Mouse (Mus musculus): ENCODE measurements at regions not wholly inside any gene's neighbourhood (a gene's known extent, or its start where the extent isn't known, plus 50 kb on each side); places are given as distances from the start of the nearest gene placed in this dataset.

DNA sequence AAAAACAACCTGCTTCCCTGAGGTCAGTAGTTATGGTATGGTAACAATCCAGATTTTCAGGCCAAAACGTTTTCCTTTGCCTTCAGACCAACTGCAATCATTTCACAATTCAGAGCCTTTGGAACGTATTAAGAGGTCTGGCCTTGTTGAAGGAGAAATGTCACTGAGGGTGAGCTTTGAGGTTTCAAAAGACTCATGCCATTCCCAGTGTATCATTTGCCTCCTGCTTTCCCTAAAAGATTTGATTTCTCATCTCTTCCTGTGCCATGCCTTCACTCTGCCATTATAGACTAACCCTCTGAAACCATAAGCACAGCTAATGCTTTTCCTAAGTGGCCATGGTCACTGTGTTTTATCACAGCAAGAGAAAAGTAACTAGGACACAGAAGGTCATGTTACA is 256.8 kb upstream of the Cdyl start:
- Histone ChIP-seq H3K4me2 (ENCODE audit: low read length) (no peak overlapping the region), H3K9me3 (replicated peaks; ENCODE audit: control insufficient read depth, low read length, poor library complexity, severe bottlenecking) (no peaks in the 10 kb centered on the region), H3K36me3 (ENCODE audit: control insufficient read depth, insufficient read depth, low read length) (no peaks in the 10 kb centered on the region), H3K4me3 (ENCODE audit: low read depth, low read length) (no peak overlapping the region), H3K27me3 (ENCODE audit: control insufficient read depth, insufficient read depth, low read depth, low read length) (no peaks in the 10 kb centered on the region), H3K27ac (ENCODE audit: low read length) (no peak overlapping the region), H3K4me1 (ENCODE audit: control insufficient read depth, insufficient read depth, low read length) (no peaks in the 10 kb centered on the region), H3K9ac (ENCODE audit: low read depth, low read length) (no peak overlapping the region)
- no peak for ATAC-seq
- 85% methylated on average over 2 of the region's 2 CpGs for WGBS

GRCm38 (mm10) chr13:35404428-35404827 is 255.2 kb upstream of the Cdyl start:
- H3K9me3 ChIP-seq (replicated peaks; ENCODE audit: control insufficient read depth, low read length, poor library complexity, severe bottlenecking): no peaks in the 10 kb centered on the region
- 87% methylated on average over 5 of the region's 5 CpGs for WGBS
- ATAC-seq: no peak

DNA sequence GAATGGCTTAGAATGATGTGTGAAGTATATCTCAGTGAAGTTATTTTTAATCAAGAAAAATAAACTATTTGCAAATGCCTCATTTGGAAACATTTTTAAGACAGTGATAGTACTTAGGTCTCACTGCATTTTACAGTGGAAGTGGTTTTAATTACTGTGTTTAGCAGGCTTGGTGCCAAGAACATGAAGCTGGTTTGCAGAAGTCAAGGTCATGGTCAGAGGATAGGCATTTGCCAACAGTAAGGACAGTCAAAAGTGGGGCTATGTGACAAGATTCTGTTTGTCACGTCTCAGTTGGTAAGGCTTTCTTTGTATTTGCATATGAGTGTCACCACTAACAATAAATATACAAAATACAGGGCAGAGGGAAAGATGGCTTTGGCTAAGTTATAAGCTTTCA is 254.2 kb upstream of the Cdyl start:
- Histone ChIP-seq H3K36me3 (ENCODE audit: control insufficient read depth, insufficient read depth, low read length) (no peaks in the 10 kb centered on the region), H3K27me3 (ENCODE audit: control insufficient read depth, insufficient read depth, low read depth, low read length) (no peaks in the 10 kb centered on the region)
- WGBS: 70% methylated on average over 1 of the region's 1 CpGs

More at GRCm38 (mm10) chr13:35404428-35404827, 255.2 kb upstream of the Cdyl start:
- H3K27ac ChIP-seq (ENCODE audit: low read length): no peak overlapping the region
- no peaks in the 10 kb centered on the region for H3K27me3 ChIP-seq (ENCODE audit: control insufficient read depth, insufficient read depth, low read depth, low read length)
- no peaks in the 10 kb centered on the region for H3K4me1 ChIP-seq (ENCODE audit: control insufficient read depth, insufficient read depth, low read length)
- H3K9ac ChIP-seq (ENCODE audit: low read depth, low read length): no peak overlapping the region
- H3K36me3 ChIP-seq (ENCODE audit: control insufficient read depth, insufficient read depth, low read length): no peaks in the 10 kb centered on the region
- H3K4me2 ChIP-seq (ENCODE audit: low read length): no peak overlapping the region
- no peak overlapping the region for H3K4me3 ChIP-seq (ENCODE audit: low read depth, low read length)

GRCm38 (mm10) chr13:35417500-35417899 is 242.1 kb upstream of the Cdyl start:
- no peak overlapping the region for H3K4me2 ChIP-seq (ENCODE audit: low read length)
- H3K9ac ChIP-seq (ENCODE audit: low read depth, low read length): no peak overlapping the region
- H3K27me3 ChIP-seq (ENCODE audit: control insufficient read depth, insufficient read depth, low read depth, low read length): no peaks in the 10 kb centered on the region
- 95% methylated on average over 4 of the region's 4 CpGs for WGBS
- no peaks in the 10 kb centered on the region for H3K4me1 ChIP-seq (ENCODE audit: control insufficient read depth, insufficient read depth, low read length)
- no peak overlapping the region for H3K27ac ChIP-seq (ENCODE audit: low read length)
- no peaks in the 10 kb centered on the region for H3K9me3 ChIP-seq (replicated peaks; ENCODE audit: control insufficient read depth, low read length, poor library complexity, severe bottlenecking)
- no peaks in the 10 kb centered on the region for H3K36me3 ChIP-seq (ENCODE audit: control insufficient read depth, insufficient read depth, low read length)
- no peak for ATAC-seq
- H3K4me3 ChIP-seq (ENCODE audit: low read depth, low read length): no peak overlapping the region

More for the DNA sequence above, 254.2 kb upstream of the Cdyl start:
- Histone ChIP-seq H3K9ac (ENCODE audit: low read depth, low read length) (no peak overlapping the region), H3K4me1 (ENCODE audit: control insufficient read depth, insufficient read depth, low read length) (no peaks in the 10 kb centered on the region), H3K27ac (ENCODE audit: low read length) (no peak overlapping the region), H3K9me3 (replicated peaks; ENCODE audit: control insufficient read depth, low read length, poor library complexity, severe bottlenecking) (no peaks in the 10 kb centered on the region), H3K4me3 (ENCODE audit: low read depth, low read length) (no peak overlapping the region), H3K4me2 (ENCODE audit: low read length) (no peak overlapping the region)
- ATAC-seq: no peak

DNA sequence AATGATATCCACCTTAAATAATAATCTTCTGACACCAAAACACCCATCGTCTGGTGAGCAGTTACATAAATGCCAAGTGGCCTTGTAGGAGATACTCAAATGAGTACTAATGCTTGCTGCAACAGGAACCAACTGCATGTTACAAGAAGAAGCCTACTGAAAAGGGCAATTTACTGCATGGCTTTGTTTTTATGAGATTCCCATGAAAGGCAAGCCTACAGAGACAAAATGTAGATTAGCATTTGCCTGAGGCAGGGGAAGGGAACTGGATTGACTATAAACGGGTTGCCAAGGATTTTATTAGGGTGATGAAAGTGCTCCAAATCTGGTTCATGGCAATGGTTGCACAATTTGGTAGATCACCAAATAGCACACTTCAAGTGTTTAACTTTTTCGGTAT is 239.6 kb upstream of the Cdyl start:
- Histone ChIP-seq H3K4me1 (ENCODE audit: control insufficient read depth, insufficient read depth, low read length) (no peaks in the 10 kb centered on the region), H3K36me3 (ENCODE audit: control insufficient read depth, insufficient read depth, low read length) (no peaks in the 10 kb centered on the region), H3K27ac (ENCODE audit: low read length) (no peak overlapping the region), H3K27me3 (ENCODE audit: control insufficient read depth, insufficient read depth, low read depth, low read length) (no peaks in the 10 kb centered on the region), H3K9ac (ENCODE audit: low read depth, low read length) (no peak overlapping the region), H3K4me2 (ENCODE audit: low read length) (no peak overlapping the region), H3K9me3 (replicated peaks; ENCODE audit: control insufficient read depth, low read length, poor library complexity, severe bottlenecking) (no peaks in the 10 kb centered on the region), H3K4me3 (ENCODE audit: low read depth, low read length) (no peak overlapping the region)
- ATAC-seq: no peak
- 84% methylated on average over 3 of the region's 3 CpGs for WGBS

DNA sequence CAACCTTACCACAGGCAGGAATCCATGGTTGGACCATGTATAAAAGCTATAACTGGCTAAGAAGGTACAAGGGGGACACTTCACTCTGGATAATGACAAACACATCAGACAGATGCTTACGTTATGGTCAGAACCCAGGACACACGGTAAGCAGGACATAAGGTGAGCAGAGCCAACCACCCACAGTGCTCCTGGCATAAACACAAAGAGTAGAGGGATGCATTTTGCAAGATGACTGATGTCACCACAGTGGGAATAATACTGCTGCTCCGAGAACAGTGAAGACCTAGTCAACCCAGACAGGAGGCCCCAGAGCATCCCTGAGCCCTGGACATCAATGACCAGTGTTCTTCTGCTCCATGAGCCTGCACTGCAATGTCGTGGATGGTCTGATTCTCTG is 233.6 kb upstream of the Cdyl start:
- Histone ChIP-seq H3K9me3 (replicated peaks; ENCODE audit: control insufficient read depth, low read length, poor library complexity, severe bottlenecking) (no peaks in the 10 kb centered on the region), H3K36me3 (ENCODE audit: control insufficient read depth, insufficient read depth, low read length) (no peaks in the 10 kb centered on the region), H3K27me3 (ENCODE audit: control insufficient read depth, insufficient read depth, low read depth, low read length) (no peaks in the 10 kb centered on the region), H3K4me2 (ENCODE audit: low read length) (no peak overlapping the region), H3K4me1 (ENCODE audit: control insufficient read depth, insufficient read depth, low read length) (no peaks in the 10 kb centered on the region), H3K4me3 (ENCODE audit: low read depth, low read length) (no peak overlapping the region), H3K9ac (ENCODE audit: low read depth, low read length) (no peak overlapping the region), H3K27ac (ENCODE audit: low read length) (no peak overlapping the region)
- no peak for ATAC-seq
- WGBS: 77% methylated on average over 4 of the region's 4 CpGs

GRCm38 (mm10) chr13:35435173-35435572 is 224.5 kb upstream of the Cdyl start:
- H3K9ac ChIP-seq (ENCODE audit: low read depth, low read length): no peak overlapping the region

GRCm38 (mm10) chr13:35447661-35448060 is 212.0 kb upstream of the Cdyl start:
- WGBS: 79% methylated on average over 3 of the region's 3 CpGs
- H3K9ac ChIP-seq (ENCODE audit: low read depth, low read length): no peak overlapping the region
- no peaks in the 10 kb centered on the region for H3K36me3 ChIP-seq (ENCODE audit: control insufficient read depth, insufficient read depth, low read length)
- ATAC-seq: no peak
- H3K27me3 ChIP-seq (ENCODE audit: control insufficient read depth, insufficient read depth, low read depth, low read length): no peaks in the 10 kb centered on the region
- no peak overlapping the region for H3K4me3 ChIP-seq (ENCODE audit: low read depth, low read length)
- no peaks in the 10 kb centered on the region for H3K4me1 ChIP-seq (ENCODE audit: control insufficient read depth, insufficient read depth, low read length)
- H3K27ac ChIP-seq (ENCODE audit: low read length): no peak overlapping the region
- no peak overlapping the region for H3K4me2 ChIP-seq (ENCODE audit: low read length)
- H3K9me3 ChIP-seq (replicated peaks; ENCODE audit: control insufficient read depth, low read length, poor library complexity, severe bottlenecking): no peaks in the 10 kb centered on the region

More at GRCm38 (mm10) chr13:35435173-35435572, 224.5 kb upstream of the Cdyl start:
- Histone ChIP-seq H3K27me3 (ENCODE audit: control insufficient read depth, insufficient read depth, low read depth, low read length) (no peaks in the 10 kb centered on the region), H3K36me3 (ENCODE audit: control insufficient read depth, insufficient read depth, low read length) (no peaks in the 10 kb centered on the region), H3K27ac (ENCODE audit: low read length) (no peak overlapping the region), H3K4me3 (ENCODE audit: low read depth, low read length) (no peak overlapping the region), H3K4me1 (ENCODE audit: control insufficient read depth, insufficient read depth, low read length) (no peaks in the 10 kb centered on the region), H3K9me3 (replicated peaks; ENCODE audit: control insufficient read depth, low read length, poor library complexity, severe bottlenecking) (no peaks in the 10 kb centered on the region), H3K4me2 (ENCODE audit: low read length) (no peak overlapping the region)
- WGBS: 68% methylated on average over 7 of the region's 7 CpGs
- no peak for ATAC-seq

DNA sequence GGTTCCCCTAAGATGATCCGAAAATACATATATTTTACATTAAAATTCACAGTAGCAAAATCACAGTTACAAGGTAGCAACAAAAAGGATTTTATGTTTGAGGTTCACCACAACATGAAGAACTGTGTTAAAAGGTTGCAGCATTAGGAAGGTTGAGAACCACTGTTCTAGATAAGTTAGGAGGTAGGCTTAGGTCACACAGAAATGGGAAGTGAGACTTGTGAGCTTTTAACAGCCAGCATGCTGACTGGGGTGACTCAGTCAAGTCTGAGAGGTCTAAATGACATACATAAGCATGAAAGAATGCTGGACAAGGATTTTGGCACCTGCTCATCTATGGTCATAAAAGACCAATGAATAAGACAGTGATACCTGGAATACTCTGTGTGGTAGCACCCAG is 207.2 kb upstream of the Cdyl start:
- no peaks in the 10 kb centered on the region for H3K4me1 ChIP-seq (ENCODE audit: control insufficient read depth, insufficient read depth, low read length)
- no peak overlapping the region for H3K4me2 ChIP-seq (ENCODE audit: low read length)
- no peak overlapping the region for H3K9ac ChIP-seq (ENCODE audit: low read depth, low read length)
- H3K27me3 ChIP-seq (ENCODE audit: control insufficient read depth, insufficient read depth, low read depth, low read length): no peaks in the 10 kb centered on the region
- ATAC-seq: no peak
- no peaks in the 10 kb centered on the region for H3K9me3 ChIP-seq (replicated peaks; ENCODE audit: control insufficient read depth, low read length, poor library complexity, severe bottlenecking)
- H3K27ac ChIP-seq (ENCODE audit: low read length): no peak overlapping the region
- 94% methylated on average over 1 of the region's 1 CpGs for WGBS
- H3K4me3 ChIP-seq (ENCODE audit: low read depth, low read length): no peak overlapping the region
- no peaks in the 10 kb centered on the region for H3K36me3 ChIP-seq (ENCODE audit: control insufficient read depth, insufficient read depth, low read length)

Measured in midbrain, embryonic 16.5 days (tissue).